Mouse (Mus musculus) hindbrain, embryonic 16.5 days (tissue): ENCODE results near the gene Capn5. TPM values are rescaled to one million over a fixed set of nuclear protein-coding genes. Genes with fewer than 3 reads are reported as not detected.

Source experiments
- ATAC-seq: fragments of 200-750 bp; cut with Nextera tagmentation; 2 replicates; pipeline ENCODE4 v1.8.0; 2017; ENCODE audit warnings: moderate TSS enrichment, moderate library complexity
- H3K27ac ChIP-seq: fragments of 300-500 bp; sonication (generic); 2 replicates; pipeline ENCODE4 v1.5.1; 2014; ENCODE audit warnings: low read depth, mild to moderate bottlenecking, control low read depth, low read length, moderate library complexity
- H3K27me3 ChIP-seq: fragments of 300-500 bp; sonication (generic); replicated peaks from 2 replicates; pipeline ENCODE4 v1.6.1; 2014; ENCODE audit warnings: low read length; ENCODE audit not compliant: control insufficient read depth, insufficient read depth
- H3K36me3 ChIP-seq: fragments of 300-500 bp; sonication (generic); 2 replicates; pipeline ENCODE4 v1.6.1; 2014; ENCODE audit warnings: mild to moderate bottlenecking, low read length, moderate library complexity, mixed read lengths; ENCODE audit not compliant: control insufficient read depth, insufficient read depth
- H3K4me1 ChIP-seq: fragments of 300-500 bp; sonication (generic); 2 replicates; pipeline ENCODE4 v1.6.1; 2014; ENCODE audit warnings: low read depth, low read length; ENCODE audit not compliant: control insufficient read depth, insufficient read depth
- H3K4me2 ChIP-seq: fragments of 300-500 bp; sonication (generic); 2 replicates; pipeline ENCODE4 v1.6.1; 2014; ENCODE audit warnings: mild to moderate bottlenecking, low read length, control low read depth, moderate library complexity
- H3K4me3 ChIP-seq: fragments of 300-500 bp; sonication (generic); 2 replicates; pipeline ENCODE4 v1.5.1; 2014; ENCODE audit warnings: mild to moderate bottlenecking, low read length, control low read depth, moderate library complexity
- H3K9ac ChIP-seq: fragments of 300-500 bp; sonication (generic); 2 replicates; pipeline ENCODE4 v1.6.1; 2014; ENCODE audit warnings: low read depth, mild to moderate bottlenecking, control low read depth, low read length, moderate library complexity
- H3K9me3 ChIP-seq: fragments of 300-500 bp; sonication (generic); 2 replicates; pipeline ENCODE4 v1.6.1; 2014; ENCODE audit warnings: mild to moderate bottlenecking, low read length, moderate library complexity; ENCODE audit not compliant: control insufficient read depth
- WGBS: fragments of 180-500 bp; shearing (Covaris S2); extraction: QIAGEN DNeasy Blood & Tissue Kit; methylation state at CpG from one replicate; pipeline ENCODE4 v1.1.7; 2014; 5-methylcytosine and 5-hydroxymethylcytosine counted together
- polyA plus RNA-seq: library from polyadenylated mRNA; unstranded; fragments of >200 nt; fragmentation: Nextera tagmentation; extraction: Ambion mirVana; gene quantifications from 2 replicates; pipeline ENCODE4 v1.2.1, GENCODE M21; 2015

The Capn5 gene
- polyA plus RNA-seq, 1 experiment from 2014 or later, result 27.3 TPM

DNA sequence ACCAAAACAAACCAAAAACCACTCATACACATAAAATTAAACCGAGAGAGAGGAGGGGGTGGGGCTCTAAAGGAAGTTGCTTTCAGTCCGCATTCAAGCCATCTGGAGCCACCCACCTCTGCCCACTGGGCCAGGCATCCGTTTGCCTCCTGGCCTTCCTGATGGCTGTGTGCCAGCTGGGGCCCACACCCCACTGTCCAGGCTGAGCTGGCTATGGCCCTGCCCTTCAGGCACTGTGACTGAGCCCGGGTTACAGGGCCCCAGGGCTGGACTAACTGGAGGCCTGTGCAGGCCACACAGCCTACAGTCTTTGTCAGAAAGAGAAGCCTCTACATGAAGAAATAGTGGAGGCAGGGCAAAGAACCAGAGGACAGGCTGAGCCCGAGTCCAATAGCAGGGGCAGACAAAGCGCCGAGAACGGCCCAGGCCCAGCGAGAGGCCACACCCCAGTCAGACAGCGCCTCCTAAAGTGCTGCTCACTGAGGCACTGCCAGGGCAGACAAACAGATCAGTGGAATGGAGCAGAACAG, 13.0 kb downstream of the Capn5 start:
- 56% methylated on average over 10 of the region's 10 CpGs for WGBS
- no peaks in the 10 kb centered on the region for H3K27me3 ChIP-seq
- H3K4me2 ChIP-seq, result no peak overlapping the region
- no peaks in the 10 kb centered on the region for H3K9me3 ChIP-seq
- peaks cover 17% of the 10 kb centered on the region for H3K4me1 ChIP-seq
- H3K9ac ChIP-seq, result no peak overlapping the region; the same call in 1 of the 2 replicates
- H3K4me3 ChIP-seq, result no peak overlapping the region
- H3K27ac ChIP-seq, result peak overlapping the region; percentile 56; the same call in 1 of the 2 replicates
- peak; percentile 59; the same call in 1 of the 2 replicates for ATAC-seq
- peaks cover 2% of the 10 kb centered on the region; the same call in 1 of the 2 replicates for H3K36me3 ChIP-seq

DNA sequence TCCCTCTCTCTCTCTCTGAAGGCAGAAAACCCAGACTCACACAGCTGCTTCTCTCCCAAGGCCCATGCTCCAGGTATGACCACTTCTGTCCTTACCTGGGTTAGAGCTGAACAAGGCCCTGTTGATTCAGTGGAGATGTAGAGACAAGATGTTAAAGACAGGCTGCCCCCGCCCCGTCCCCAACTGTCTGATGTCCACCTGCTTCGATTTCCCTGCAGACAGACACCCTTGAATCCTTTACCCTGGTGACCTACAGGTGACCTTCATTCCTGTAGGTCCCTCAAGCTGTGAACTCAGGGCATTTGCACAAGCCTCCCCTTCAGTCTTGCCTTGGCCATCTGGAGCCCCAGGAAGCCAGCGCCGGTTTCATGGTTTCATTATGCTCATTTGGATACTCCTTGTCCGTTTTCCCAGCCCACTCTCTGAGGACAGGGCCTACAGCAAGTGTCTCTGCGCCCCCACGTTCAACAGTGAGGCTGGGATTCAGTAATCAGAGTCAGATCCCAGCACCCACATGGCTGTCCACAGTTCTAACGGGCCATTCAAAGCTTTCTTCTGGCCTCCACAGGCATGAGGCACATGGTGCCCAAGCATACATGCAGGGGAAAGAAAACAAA, 13.6 kb downstream of the Capn5 start:
- Histone ChIP-seq H3K4me1 (peaks cover 18% of the 10 kb centered on the region), H3K4me3 (no peak overlapping the region), H3K27me3 (no peaks in the 10 kb centered on the region), H3K4me2 (no peak overlapping the region), H3K36me3 (peaks cover 2% of the 10 kb centered on the region; the same call in 1 of the 2 replicates), H3K9me3 (no peaks in the 10 kb centered on the region), H3K27ac (no peak overlapping the region), H3K9ac (no peak overlapping the region)
- ATAC-seq, result 0 out of 2 replicates have a peak, but pooled peaks have one; percentile 15
- WGBS, result 65% methylated on average over 9 of the region's 9 CpGs

GRCm38 (mm10) chr7:98163700-98164099, 14.4 kb downstream of the Capn5 start:
- ATAC-seq, result no peak
- WGBS, result 55% methylated on average over 3 of the region's 3 CpGs

DNA sequence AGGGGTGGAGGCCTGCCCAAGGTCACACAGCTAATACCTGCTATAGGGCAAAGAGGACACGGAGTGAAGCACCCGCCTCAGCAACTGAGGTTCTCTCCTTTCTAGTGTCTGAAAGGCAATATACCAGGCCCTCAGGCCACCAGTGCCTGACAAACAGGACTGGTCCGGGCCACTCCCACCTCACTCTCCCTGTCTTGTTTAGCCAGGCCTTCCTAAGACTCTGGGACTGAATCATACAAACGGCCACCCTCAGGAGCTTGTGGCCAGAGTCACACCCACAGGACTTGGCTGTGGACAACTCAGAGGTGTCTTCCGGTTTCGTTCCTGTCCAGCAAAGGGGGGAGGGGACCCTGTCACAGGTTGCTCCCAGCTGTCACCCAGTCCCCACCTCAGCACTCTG, 15.8 kb downstream of the Capn5 start:
- no peak overlapping the region for H3K4me3 ChIP-seq
- ATAC-seq, result no peak
- H3K27ac ChIP-seq, result no peak overlapping the region
- no peak overlapping the region for H3K9ac ChIP-seq
- WGBS, result 87% methylated on average over 6 of the region's 6 CpGs
- peaks cover 26% of the 10 kb centered on the region for H3K4me1 ChIP-seq
- no peaks in the 10 kb centered on the region for H3K27me3 ChIP-seq
- peaks cover 2% of the 10 kb centered on the region; the same call in 1 of the 2 replicates for H3K36me3 ChIP-seq
- H3K4me2 ChIP-seq, result no peak overlapping the region
- H3K9me3 ChIP-seq, result no peaks in the 10 kb centered on the region

More at GRCm38 (mm10) chr7:98163700-98164099, 14.4 kb downstream of the Capn5 start:
- H3K27me3 ChIP-seq, result no peaks in the 10 kb centered on the region
- no peak overlapping the region for H3K4me3 ChIP-seq
- no peak overlapping the region for H3K27ac ChIP-seq
- H3K36me3 ChIP-seq, result peaks cover 2% of the 10 kb centered on the region; the same call in 1 of the 2 replicates
- no peak overlapping the region for H3K9ac ChIP-seq
- no peak overlapping the region for H3K4me2 ChIP-seq
- peaks cover 20% of the 10 kb centered on the region for H3K4me1 ChIP-seq
- no peaks in the 10 kb centered on the region for H3K9me3 ChIP-seq

- no peak for ATAC-seq
- WGBS, result 59% methylated on average over 8 of the region's 8 CpGs
- Histone ChIP-seq H3K4me2 (no peak overlapping the region), H3K9me3 (no peaks in the 10 kb centered on the region), H3K4me1 (peaks cover 31% of the 10 kb centered on the region), H3K36me3 (peaks cover 2% of the 10 kb centered on the region; the same call in 1 of the 2 replicates), H3K4me3 (no peak overlapping the region), H3K27me3 (no peaks in the 10 kb centered on the region), H3K27ac (0 out of 2 replicates have a peak overlapping the region, but pooled peaks have one; percentile 1), H3K9ac (no peak overlapping the region)
Observed at GRCm38 (mm10) chr7:98160041-98160740, 17.9 kb downstream of the Capn5 start.

DNA sequence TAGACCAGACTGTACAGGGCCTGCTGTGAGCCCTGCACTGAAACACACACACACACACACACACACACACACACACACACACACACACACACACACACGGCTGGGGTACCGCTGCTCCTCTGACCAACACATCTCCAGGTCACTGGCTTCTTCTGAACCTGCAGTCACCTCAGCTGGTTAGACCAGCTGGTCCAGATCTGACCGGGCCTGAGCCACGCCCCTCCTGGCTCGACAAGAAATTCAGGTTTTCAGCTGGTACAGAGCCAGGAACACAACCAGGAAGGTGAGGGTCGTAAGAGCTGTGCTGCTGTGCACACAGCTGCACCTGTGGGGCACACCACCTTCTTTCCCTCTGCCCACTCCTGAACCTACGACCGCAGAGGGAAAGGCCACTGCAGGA, 19.6 kb downstream of the Capn5 start:
- no peak for ATAC-seq
- no peak overlapping the region for H3K4me2 ChIP-seq
- H3K27ac ChIP-seq, result no peak overlapping the region
- H3K9ac ChIP-seq, result no peak overlapping the region
- no peak overlapping the region for H3K4me3 ChIP-seq
- peaks cover 25% of the 10 kb centered on the region for H3K4me1 ChIP-seq
- WGBS, result 61% methylated on average over 8 of the region's 8 CpGs
- H3K36me3 ChIP-seq, result peaks cover 2% of the 10 kb centered on the region; the same call in 1 of the 2 replicates
- H3K27me3 ChIP-seq, result no peaks in the 10 kb centered on the region
- no peaks in the 10 kb centered on the region for H3K9me3 ChIP-seq

GRCm38 (mm10) chr7:98157636-98158332, 20.3 kb downstream of the Capn5 start:
- Histone ChIP-seq H3K9me3 (no peaks in the 10 kb centered on the region), H3K36me3 (peaks cover 2% of the 10 kb centered on the region; the same call in 1 of the 2 replicates), H3K4me2 (no peak overlapping the region), H3K4me3 (no peak overlapping the region), H3K27me3 (no peaks in the 10 kb centered on the region), H3K27ac (no peak overlapping the region), H3K4me1 (peaks cover 25% of the 10 kb centered on the region), H3K9ac (no peak overlapping the region; the same call in 1 of the 2 replicates)
- ATAC-seq, result no peak
- 43% methylated on average over 5 of the region's 5 CpGs for WGBS

- H3K36me3 ChIP-seq, result peaks cover 2% of the 10 kb centered on the region; the same call in 1 of the 2 replicates
- ATAC-seq, result no peak
- H3K9ac ChIP-seq, result no peak overlapping the region
- no peaks in the 10 kb centered on the region for H3K27me3 ChIP-seq
- 57% methylated on average over 1 of the region's 3 CpGs for WGBS
- no peak overlapping the region; the same call in 1 of the 2 replicates for H3K27ac ChIP-seq
- H3K4me3 ChIP-seq, result no peak overlapping the region
- no peaks in the 10 kb centered on the region for H3K9me3 ChIP-seq
- H3K4me1 ChIP-seq, result peaks cover 25% of the 10 kb centered on the region
- no peak overlapping the region for H3K4me2 ChIP-seq
Observed at GRCm38 (mm10) chr7:98156280-98156665, 21.8 kb downstream of the Capn5 start.
